Mouse (Mus musculus) CH12.LX (cell line): ENCODE data around the gene Nme3. TPM values are rescaled to one million over a fixed set of nuclear protein-coding genes. Genes with fewer than 3 reads are reported as not detected.

Experiments used
- DNase-seq: peaks from one replicate; pipeline ENCODE4 v3.0.0-alpha.2; 2013; ENCODE audit errors: extremely low read depth
- H3K27ac ChIP-seq: 2 replicates; pipeline ENCODE4 v1.5.1; 2012; ENCODE audit warnings: low read depth, mild to moderate bottlenecking, control low read depth, moderate library complexity; ENCODE audit not compliant: insufficient read depth
- H3K27me3 ChIP-seq: replicated peaks from 2 replicates; pipeline ENCODE3; 2012; ENCODE audit warnings: inconsistent platforms
- H3K36me3 ChIP-seq, 2 experiments: replicated peaks in 1 of 2; 2 replicates each; pipeline versions ENCODE3 to v1.6.1; 2012; ENCODE audit warnings: inconsistent platforms in 1 of 2, low read length in 1 of 2, mild to moderate bottlenecking in 1 of 2, mixed read lengths in 1 of 2, moderate library complexity in 1 of 2; ENCODE audit not compliant: control insufficient read depth in 1 of 2, insufficient read depth in 1 of 2
- H3K4me1 ChIP-seq, 2 experiments: 2 replicates each; pipeline ENCODE4 v1.6.1; 2012; ENCODE audit warnings: inconsistent platforms in 1 of 2, moderate library complexity in 1 of 2; ENCODE audit not compliant: insufficient read depth in 2 of 2, control insufficient read depth in 1 of 2
- H3K4me2 ChIP-seq: 2 replicates; pipeline ENCODE4 v1.6.1; 2012; ENCODE audit warnings: low read depth, mild to moderate bottlenecking, control low read depth; ENCODE audit not compliant: poor library complexity, insufficient read depth, severe bottlenecking
- H3K4me3 ChIP-seq, 3 experiments: fragments of 150-350 bp in 1 of 3; sonication (generic) in 1 of 3; replicated peaks in 1 of 3; 2 replicates each; pipeline versions ENCODE3 to v1.5.1; 2011 to 2012; ENCODE audit warnings: low read depth in 2 of 3, low read length in 2 of 3, mild to moderate bottlenecking in 2 of 3, moderate library complexity in 2 of 3, control low read depth in 1 of 3, improper control_type of control experiment in 1 of 3, inconsistent platforms in 1 of 3, mixed read lengths in 1 of 3; ENCODE audit not compliant: poor library complexity in 1 of 3
- H3K79me2 ChIP-seq: replicated peaks from 2 replicates; pipeline ENCODE4 v1.6.1; 2012; ENCODE audit warnings: mild to moderate bottlenecking, moderate library complexity; ENCODE audit not compliant: control insufficient read depth, poor library complexity, insufficient read depth, severe bottlenecking; ENCODE audit errors: extremely low read depth
- H3K9ac ChIP-seq: 2 replicates; pipeline ENCODE4 v1.6.1; 2012; ENCODE audit warnings: low read depth, mild to moderate bottlenecking, control low read depth, moderate library complexity; ENCODE audit not compliant: insufficient read depth
- H3K9me3 ChIP-seq: replicated peaks from 2 replicates; pipeline ENCODE3; 2012; ENCODE audit warnings: low read length, inconsistent platforms, mixed read lengths
- BHLHE40 ChIP-seq: IDR thresholded peaks from 2 replicates; pipeline ENCODE4 v1.6.1; 2011; ENCODE audit warnings: mild to moderate bottlenecking, low read depth, low read length, improper control_type of control experiment
- CHD1 ChIP-seq: IDR thresholded peaks from 2 replicates; pipeline ENCODE4 v1.6.1; 2012; ENCODE audit warnings: low read depth, low read length, improper control_type of control experiment, inconsistent platforms
- CHD2 ChIP-seq: IDR thresholded peaks from 2 replicates; pipeline ENCODE4 v1.6.1; 2011; ENCODE audit warnings: low read length, improper control_type of control experiment
- GABPA ChIP-seq: IDR thresholded peaks from 2 replicates; pipeline ENCODE4 v1.6.1; 2012; ENCODE audit warnings: low read depth, low read length, improper control_type of control experiment, inconsistent platforms; ENCODE audit not compliant: insufficient replicate concordance
- IRF4 ChIP-seq: IDR thresholded peaks from 2 replicates; pipeline ENCODE4 v1.6.1; 2014; ENCODE audit warnings: low read depth, mild to moderate bottlenecking, inconsistent platforms, low read length, improper control_type of control experiment
- JUN ChIP-seq: IDR thresholded peaks from 2 replicates; pipeline ENCODE4 v1.6.1; 2011; ENCODE audit warnings: low read depth, mild to moderate bottlenecking, low read length, improper control_type of control experiment, moderate library complexity; ENCODE audit not compliant: insufficient read depth
- JUND ChIP-seq: conservative IDR thresholded peaks from 2 replicates; pipeline ENCODE4 v1.6.1; 2011; ENCODE audit warnings: low read depth, low read length, improper control_type of control experiment
- MAX ChIP-seq: IDR thresholded peaks from 2 replicates; pipeline ENCODE4 v1.6.1; 2011; ENCODE audit warnings: low read length, improper control_type of control experiment
- MAZ ChIP-seq: IDR thresholded peaks from 2 replicates; pipeline ENCODE4 v1.6.1; 2012; ENCODE audit warnings: low read depth, mild to moderate bottlenecking, inconsistent platforms, low read length, improper control_type of control experiment, moderate library complexity
- MEF2A ChIP-seq: IDR thresholded peaks from 2 replicates; pipeline ENCODE4 v1.6.1; 2014; ENCODE audit warnings: low read depth, mild to moderate bottlenecking, inconsistent platforms, low read length, improper control_type of control experiment, borderline replicate concordance
- MYC ChIP-seq: IDR thresholded peaks from 2 replicates; pipeline ENCODE4 v1.6.1; 2011; ENCODE audit warnings: low read depth, mild to moderate bottlenecking, improper control_type of control experiment, low read length
- NELFE ChIP-seq: IDR thresholded peaks from 2 replicates; pipeline ENCODE4 v1.6.1; 2011; ENCODE audit warnings: low read depth, low read length, improper control_type of control experiment
- NRF1 ChIP-seq: IDR thresholded peaks from 2 replicates; pipeline ENCODE4 v1.6.1; 2014; ENCODE audit warnings: low read depth, mild to moderate bottlenecking, inconsistent platforms, low read length, improper control_type of control experiment, moderate library complexity
- POLR2AphosphoS2 ChIP-seq: IDR thresholded peaks from 2 replicates; pipeline ENCODE4 v1.6.1; 2011; ENCODE audit warnings: low read depth, low read length, improper control_type of control experiment
- RAD21 ChIP-seq: IDR thresholded peaks from 2 replicates; pipeline ENCODE4 v1.6.1; 2011; ENCODE audit warnings: low read depth, mild to moderate bottlenecking, low read length, improper control_type of control experiment, moderate library complexity
- RCOR1 ChIP-seq: conservative IDR thresholded peaks from 2 replicates; pipeline ENCODE4 v1.6.1; 2012; ENCODE audit warnings: low read depth, mild to moderate bottlenecking, inconsistent platforms, low read length, improper control_type of control experiment
- TCF12 ChIP-seq: IDR thresholded peaks from 2 replicates; pipeline ENCODE4 v1.6.1; 2014; ENCODE audit warnings: low read depth, mild to moderate bottlenecking, inconsistent platforms, low read length, improper control_type of control experiment
- USF2 ChIP-seq: conservative IDR thresholded peaks from 2 replicates; pipeline ENCODE4 v1.6.1; 2011; ENCODE audit warnings: low read depth, low read length, improper control_type of control experiment
- ZC3H11A ChIP-seq: IDR thresholded peaks from 2 replicates; pipeline ENCODE4 v1.6.1; 2012; ENCODE audit warnings: low read depth, mild to moderate bottlenecking, inconsistent platforms, low read length, improper control_type of control experiment
- ZKSCAN1 ChIP-seq: IDR thresholded peaks from 2 replicates; pipeline ENCODE4 v1.6.1; 2012; ENCODE audit warnings: low read depth, inconsistent platforms, low read length, improper control_type of control experiment, borderline replicate concordance
- ZNF384 ChIP-seq: IDR thresholded peaks from 2 replicates; pipeline ENCODE4 v1.6.1; 2012; ENCODE audit warnings: low read depth, low read length, improper control_type of control experiment, inconsistent platforms
- dilution Hi-C: fragments of 300-500 bp; cut with MboI; formaldehyde crosslinking; loops from 2 replicates; pipeline ENCODE4 v1.14.3; 2020; ENCODE audit warnings: low sequenced_read_pairs; ENCODE audit not compliant: extremely low pct_unique_long_range_greater_than_20kb, extremely low pct_ligation_motif_present
- in situ Hi-C: fragments of 300-500 bp; cut with MboI; formaldehyde crosslinking; loops from 3 replicates; pipeline ENCODE4 v1.14.3; 2019; ENCODE audit warnings: low sequenced_read_pairs, low pct_ligation_motif_present, low pct_unique_long_range_greater_than_20kb, mixed read lengths
- polyA plus RNA-seq: library from polyadenylated mRNA; unstranded; fragments of >175 nt; gene quantifications from 2 replicates; pipeline ENCODE4 v1.2.1, GENCODE M21; 2012; ENCODE audit warnings: low read depth; ENCODE audit not compliant: insufficient read length
- total RNA-seq, 2 experiments: library from RNA; depleted of rRNA; stranded (reverse); fragments of 300-350 nt in 1 of 2; fragments of >200 nt in 1 of 2; gene quantifications; 2 replicates each; pipeline ENCODE4 v1.2.3; 2012 to 2014

Gene Nme3
- total and polyA plus RNA-seq, 3 experiments, result 11.4 to 16.7 (median 13.8) TPM

DNA sequence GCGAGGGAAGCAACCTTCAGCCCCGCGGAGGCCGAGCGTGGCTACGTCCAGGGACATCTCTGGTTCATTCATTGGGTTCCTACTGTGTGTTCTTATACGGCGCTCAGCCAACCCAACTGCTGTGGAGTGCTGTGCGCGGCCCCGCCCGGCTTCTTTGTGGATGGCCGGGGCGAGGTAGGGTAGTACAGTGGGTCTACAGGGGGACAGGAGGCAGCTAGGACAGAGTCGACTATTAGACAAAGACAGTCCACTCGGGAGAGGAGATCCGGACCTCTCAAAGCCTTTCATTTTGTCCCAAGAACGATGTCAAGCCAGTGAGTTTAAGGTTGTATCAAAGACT is 9.4 kb upstream of the Nme3 start:
- peak overlapping the region; percentile 73 to 92 (median 82) for H3K4me3 ChIP-seq
- in situ Hi-C loops, result loop anchor here (5.0 kb wide), 2 partner anchors 35 to 145 kb away; partner anchors contain the start of gene Fahd1
- dilution Hi-C loops, result no loop called here
- peak overlapping the region; percentile 85 for H3K4me2 ChIP-seq
- peaks cover 55 to 74% of the 10 kb centered on the region in 2 experiments for H3K36me3 ChIP-seq
- H3K4me1 ChIP-seq, result peaks cover 14 to 69% of the 10 kb centered on the region in 2 experiments
- peaks cover 17% of the 10 kb centered on the region for H3K79me2 ChIP-seq
- H3K27me3 ChIP-seq, result no peaks in the 10 kb centered on the region
- peak overlapping the region; percentile 70 for H3K9ac ChIP-seq
- H3K27ac ChIP-seq, result no peak overlapping the region
- H3K9me3 ChIP-seq, result no peaks in the 10 kb centered on the region
- DNase-seq, result no peak
- TF ChIP-seq POLR2AphosphoS2, result 0 out of 2 replicates have a peak, but pooled peaks have one; percentile 2
- no peak for TF ChIP-seq NELFE

DNA sequence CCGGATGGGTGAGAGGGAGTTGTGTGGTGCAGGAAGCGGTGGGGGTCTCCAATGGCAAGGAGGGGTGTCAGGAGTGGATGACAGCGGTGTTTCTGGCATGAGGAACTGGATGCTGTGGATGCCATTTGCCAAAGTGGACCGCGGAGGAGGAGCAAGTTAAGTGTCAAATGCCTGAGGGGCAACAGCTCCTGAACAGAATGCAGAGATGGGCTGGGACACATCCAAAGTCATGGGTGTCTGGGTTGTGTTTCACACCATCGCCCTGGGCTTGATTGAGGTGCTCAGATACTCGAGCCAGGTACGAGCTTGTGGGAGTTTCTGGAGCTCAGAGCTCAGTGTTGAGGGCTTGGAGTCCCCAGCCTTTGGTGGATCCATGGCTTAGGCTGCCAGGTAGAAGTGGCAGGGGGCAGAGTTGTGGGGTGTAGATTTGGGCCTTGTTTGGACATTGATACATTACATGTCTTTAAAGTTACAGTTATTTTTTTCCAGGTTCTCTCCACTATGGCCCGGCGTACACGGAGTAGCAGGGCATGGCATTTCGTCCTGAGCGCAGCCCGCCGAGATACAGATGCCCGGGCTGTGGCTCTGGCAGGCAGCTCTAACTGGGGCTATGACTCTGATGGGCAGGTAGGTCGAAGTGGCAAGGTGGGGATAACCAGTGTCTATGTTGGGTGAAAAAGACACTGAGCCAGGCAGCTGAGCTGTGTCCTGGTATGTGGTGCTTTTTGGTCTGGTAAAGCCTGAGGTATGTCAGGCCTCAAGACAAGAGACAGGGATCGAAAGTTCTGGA is 8.8 kb upstream of the Nme3 start:
- peak overlapping the region; percentile 85 for H3K4me2 ChIP-seq
- dilution Hi-C loops (no loop called here), in situ Hi-C loops (loop anchor here (5.0 kb wide), 2 partner anchors 35 to 145 kb away; partner anchors contain the start of gene Fahd1)
- TF ChIP-seq NRF1 (no peak), RCOR1 (no peak), MYC (no peak), POLR2AphosphoS2 (no peak), CHD1 (no peak), BHLHE40 (no peak), MAX (no peak), RAD21 (no peak), GABPA (no peak), MEF2A (no peak), ZNF384 (no peak), ZC3H11A (no peak), USF2 (no peak), CHD2 (no peak), MAZ (no peak), ZKSCAN1 (no peak), JUND (no peak), JUN (no peak), TCF12 (no peak), IRF4 (no peak)
- no peak for DNase-seq
- H3K36me3 ChIP-seq, result peaks cover 54 to 74% of the 10 kb centered on the region in 2 experiments
- no peaks in the 10 kb centered on the region for H3K9me3 ChIP-seq
- peaks cover 17% of the 10 kb centered on the region for H3K79me2 ChIP-seq
- H3K4me1 ChIP-seq, result peaks cover 14 to 70% of the 10 kb centered on the region in 2 experiments
- no peak overlapping the region for H3K27ac ChIP-seq
- peak overlapping the region; percentile 70 for H3K9ac ChIP-seq
- H3K4me3 ChIP-seq, result peak overlapping the region; percentile 73 to 92 (median 82)
- no peaks in the 10 kb centered on the region for H3K27me3 ChIP-seq
